Comparison of ENCODE assay signal across 12 mouse cellular contexts in genomic region chr9:56753386-56753785, GRCm38 (mm10). TPM values are rescaled to one million over a fixed set of nuclear protein-coding genes. Genes with fewer than 3 reads are reported as not detected.
"Had no signal": no experiment of that assay in that cellular context is flagged by ENCODE, and none has a peak within 500 bp of the region (broad histone marks: within the 10 kb centered on the region; RNA-seq: fewer than 3 reads in every experiment).

No protein-coding gene starts in this region.

- ATAC-seq: liver, embryonic 12.5 days; midbrain, embryonic 16.5 days had no signal

- DNase-seq: kidney, postnatal 36 days; lung, embryonic 14.5 days; lung, postnatal 10 days; lung, postnatal 4 days; retina, postnatal 1 day; right cerebral cortex, postnatal 4 days; spleen, adult 18-20 months; thymus, adult 18-20 months; thymus, postnatal 14 days had no signal

RNA-seq across cellular contexts. Expression of gene Lingo1, which starts 42.9 kb away (rescaled TPM):
- total RNA-seq: megakaryocyte-erythroid progenitor cell, adult 5-6 weeks had no signal
